Mouse (Mus musculus) intestine, embryonic 15.5 days (tissue): ENCODE measurements around the gene Mrpl53. TPM values are rescaled to one million over a fixed set of nuclear protein-coding genes. Genes with fewer than 3 reads are reported as not detected.

Experiments used
- ATAC-seq: fragments of 200-750 bp; cut with Nextera tagmentation; 2 replicates; pipeline ENCODE4 v1.8.0; 2017; ENCODE audit warnings: moderate TSS enrichment, moderate library complexity
- H3K27ac ChIP-seq: fragments of 300-500 bp; sonication (generic); 2 replicates; pipeline ENCODE4 v1.5.1; 2015; ENCODE audit warnings: mild to moderate bottlenecking, inconsistent platforms
- H3K27me3 ChIP-seq: fragments of 300-500 bp; sonication (generic); replicated peaks from 2 replicates; pipeline ENCODE4 v1.6.1; 2015; ENCODE audit warnings: inconsistent platforms
- H3K36me3 ChIP-seq: fragments of 300-500 bp; sonication (generic); 2 replicates; pipeline ENCODE4 v1.6.1; 2015; ENCODE audit warnings: inconsistent platforms
- H3K4me1 ChIP-seq: fragments of 300-500 bp; sonication (generic); replicated peaks from 2 replicates; pipeline ENCODE4 v1.6.1; 2015; ENCODE audit warnings: inconsistent platforms
- H3K4me2 ChIP-seq: fragments of 300-500 bp; sonication (generic); replicated peaks from 2 replicates; pipeline ENCODE4 v1.6.1; 2015; ENCODE audit warnings: mild to moderate bottlenecking, inconsistent platforms
- H3K4me3 ChIP-seq: fragments of 300-500 bp; sonication (generic); replicated peaks from 2 replicates; pipeline ENCODE4 v1.5.1; 2015; ENCODE audit warnings: inconsistent platforms
- H3K9ac ChIP-seq: fragments of 300-500 bp; sonication (generic); 2 replicates; pipeline ENCODE4 v1.6.1; 2015; ENCODE audit warnings: inconsistent platforms
- H3K9me3 ChIP-seq: fragments of 300-500 bp; sonication (generic); 2 replicates; pipeline ENCODE4 v1.6.1; 2016; ENCODE audit warnings: inconsistent platforms
- WGBS: fragments of 180-500 bp; shearing (Covaris S2); methylation state at CpG from one replicate; pipeline ENCODE4 v1.1.7; 2015; 5-methylcytosine and 5-hydroxymethylcytosine counted together
- polyA plus RNA-seq: library from polyadenylated mRNA; unstranded; fragments of >200 nt; fragmentation: Nextera tagmentation; extraction: Ambion mirVana; gene quantifications from 2 replicates; pipeline ENCODE4 v1.2.1, GENCODE M21; 2015

Mrpl53 gene
- polyA plus RNA-seq, 1 experiment from 2014 or later: 123 TPM

DNA sequence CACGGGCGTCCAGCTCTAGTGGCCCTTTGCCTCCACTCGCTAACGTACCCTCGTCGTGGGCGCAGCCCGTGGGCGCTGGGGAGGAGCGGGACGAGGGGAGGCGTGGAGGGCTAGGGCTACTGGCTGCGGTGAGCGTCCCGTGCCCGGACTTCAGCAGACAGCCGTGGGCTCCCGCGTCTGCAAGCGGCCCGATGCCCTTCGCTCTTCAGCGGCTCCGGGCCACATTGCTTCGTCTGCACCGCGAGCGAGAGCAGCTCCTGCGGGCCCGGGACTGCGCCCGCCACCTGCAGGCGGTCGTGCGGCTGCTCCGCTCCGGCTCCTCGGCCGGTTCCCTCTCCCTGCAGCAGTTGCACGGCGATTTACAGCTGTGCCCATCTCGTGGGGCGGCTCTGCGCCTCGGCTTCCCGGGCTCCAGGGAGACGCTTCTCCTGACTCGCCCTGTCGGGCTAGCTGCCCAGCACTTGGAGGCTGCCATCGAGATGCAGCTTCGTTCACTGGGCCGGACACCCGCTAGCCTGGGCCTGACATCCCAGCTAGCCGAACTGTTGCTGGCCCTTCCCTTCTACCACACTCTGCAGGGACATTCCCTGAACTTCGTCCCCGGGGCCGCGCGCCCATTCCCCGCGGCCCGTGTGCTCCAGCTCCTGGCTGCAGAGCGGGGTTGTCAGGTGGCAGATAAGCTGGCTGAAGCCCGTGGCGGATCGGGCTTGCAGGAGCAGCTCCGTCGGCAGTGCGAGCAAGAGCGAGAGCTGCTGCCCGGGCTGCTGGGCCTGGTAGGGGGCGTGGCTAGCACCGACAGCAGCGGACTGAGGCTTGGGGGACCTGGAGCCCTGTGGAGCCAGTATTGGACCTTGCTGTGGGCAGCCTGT, 6.9 kb upstream of the Mrpl53 start:
- no peaks in the 10 kb centered on the region for H3K36me3 ChIP-seq
- H3K27me3 ChIP-seq: no peaks in the 10 kb centered on the region
- H3K4me3 ChIP-seq: peak overlapping the region; percentile 72
- H3K9me3 ChIP-seq: no peaks in the 10 kb centered on the region
- WGBS: under 1% methylated on average over 74 of the region's 74 CpGs
- peaks cover 16% of the 10 kb centered on the region for H3K4me1 ChIP-seq
- peak overlapping the region; percentile 100 for H3K4me2 ChIP-seq
- peak overlapping the region; percentile 86 for H3K27ac ChIP-seq
- peak overlapping the region; percentile 88 for H3K9ac ChIP-seq
- peak; percentile 89 for ATAC-seq

DNA sequence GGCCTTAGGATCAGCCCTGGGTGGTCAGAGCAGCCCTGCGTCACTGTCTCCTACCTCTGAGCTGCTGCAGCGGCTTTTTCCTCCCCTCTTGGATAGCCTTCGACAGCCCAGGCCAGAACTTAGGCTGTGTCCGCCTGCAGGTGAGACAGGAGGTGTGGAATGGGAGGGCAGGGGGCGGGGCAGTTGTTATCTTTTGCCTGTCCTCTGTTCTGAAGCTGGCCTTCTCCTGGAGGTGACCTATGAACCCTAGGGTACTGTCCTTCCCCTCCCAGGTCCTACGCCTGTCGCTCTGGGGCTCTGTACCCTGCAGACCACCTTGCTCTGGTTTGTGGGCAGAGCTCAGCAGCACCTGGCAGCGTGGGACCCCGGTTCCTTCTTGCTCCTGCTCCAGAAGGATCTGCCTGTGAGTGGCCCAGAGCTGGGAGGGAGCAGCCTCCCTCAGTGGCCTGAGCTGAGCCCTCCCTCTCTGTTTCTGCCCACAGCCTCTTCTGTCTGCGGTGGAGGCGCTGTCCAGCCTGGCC, 5.7 kb upstream of the Mrpl53 start:
- H3K27ac ChIP-seq: peak overlapping the region; percentile 51; the same call in 1 of the 2 replicates
- no peaks in the 10 kb centered on the region for H3K36me3 ChIP-seq
- 42% methylated on average over 11 of the region's 11 CpGs for WGBS
- H3K4me3 ChIP-seq: peak overlapping the region; percentile 72; the same call in 1 of the 2 replicates
- no peaks in the 10 kb centered on the region for H3K27me3 ChIP-seq
- no peaks in the 10 kb centered on the region for H3K9me3 ChIP-seq
- no peak overlapping the region for H3K9ac ChIP-seq
- peak overlapping the region; percentile 100 for H3K4me2 ChIP-seq
- H3K4me1 ChIP-seq: peaks cover 23% of the 10 kb centered on the region
- peak; percentile 16; the same call in 1 of the 2 replicates for ATAC-seq

DNA sequence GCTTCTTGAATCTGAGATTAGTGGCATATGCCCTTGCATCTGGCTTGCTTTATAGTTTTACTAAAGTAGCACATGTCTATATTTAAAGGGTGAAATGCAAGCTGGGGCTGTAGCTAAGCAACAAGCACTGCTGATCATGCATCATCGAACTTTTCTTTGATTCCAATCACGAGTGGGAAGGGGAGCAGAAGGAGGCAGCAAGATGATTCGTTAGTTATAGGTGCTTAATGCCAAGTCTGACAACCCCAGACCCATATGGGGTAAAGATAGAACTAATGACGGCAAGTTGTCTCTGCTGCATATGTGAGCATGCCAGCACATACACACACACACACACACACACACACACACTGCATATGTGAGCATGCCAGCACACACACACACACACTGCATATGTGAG, 4.7 kb upstream of the Mrpl53 start:
- Histone ChIP-seq H3K9ac (no peak overlapping the region), H3K36me3 (no peaks in the 10 kb centered on the region), H3K4me2 (no peak overlapping the region), H3K9me3 (no peaks in the 10 kb centered on the region), H3K27ac (no peak overlapping the region), H3K4me3 (no peak overlapping the region), H3K27me3 (no peaks in the 10 kb centered on the region), H3K4me1 (peaks cover 24% of the 10 kb centered on the region)
- WGBS: 81% methylated on average over 4 of the region's 4 CpGs
- ATAC-seq: no peak

DNA sequence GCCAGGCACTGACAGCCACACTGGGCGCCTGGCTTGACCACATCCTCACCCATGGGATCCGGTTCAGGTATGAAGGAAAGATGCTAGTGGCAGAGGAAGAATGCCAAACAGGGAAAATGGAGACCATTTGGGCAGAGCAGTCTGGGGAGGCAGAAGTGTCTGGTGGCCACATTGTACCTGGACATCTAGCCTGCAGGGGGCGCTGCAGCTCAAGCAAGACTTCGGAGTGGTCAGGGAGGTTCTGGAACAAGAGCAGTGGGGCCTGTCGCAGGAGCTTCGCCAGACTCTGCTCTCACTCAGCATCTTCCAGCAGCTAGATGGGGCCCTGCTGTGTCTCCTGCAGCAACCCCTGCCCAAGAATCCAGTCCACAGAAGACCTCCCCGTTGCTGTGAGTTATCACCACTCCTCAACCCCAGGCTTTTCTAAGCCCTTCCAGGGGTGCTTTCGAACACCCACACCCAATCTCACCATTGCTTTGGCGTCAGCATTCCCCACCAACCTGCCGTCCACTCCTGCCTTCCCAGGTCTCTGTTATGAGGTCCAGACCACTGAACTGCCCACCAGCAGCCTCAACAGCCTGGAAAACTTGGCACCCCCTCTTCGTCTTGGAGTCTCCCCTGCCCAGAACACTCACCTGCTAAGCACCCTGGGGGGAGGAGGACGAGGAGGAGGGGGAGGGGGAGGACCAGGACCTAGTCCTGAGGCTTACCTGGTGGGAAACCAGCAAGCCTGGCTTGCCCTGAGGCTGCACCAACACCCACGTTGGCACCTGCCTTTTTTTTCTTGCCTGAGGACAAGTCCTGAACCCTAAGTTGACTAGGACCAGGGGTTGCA, 1.1 kb upstream of the Mrpl53 start:
- Histone ChIP-seq H3K4me1 (peaks cover 20% of the 10 kb centered on the region), H3K4me3 (peak overlapping the region; percentile 80), H3K27ac (peak overlapping the region; percentile 58; the same call in 1 of the 2 replicates), H3K9ac (no peak overlapping the region; the same call in 1 of the 2 replicates), H3K27me3 (no peaks in the 10 kb centered on the region), H3K9me3 (no peaks in the 10 kb centered on the region), H3K4me2 (peak overlapping the region; percentile 64), H3K36me3 (no peaks in the 10 kb centered on the region)
- WGBS: 36% methylated on average over 13 of the region's 13 CpGs
- ATAC-seq: peak; percentile 29

DNA sequence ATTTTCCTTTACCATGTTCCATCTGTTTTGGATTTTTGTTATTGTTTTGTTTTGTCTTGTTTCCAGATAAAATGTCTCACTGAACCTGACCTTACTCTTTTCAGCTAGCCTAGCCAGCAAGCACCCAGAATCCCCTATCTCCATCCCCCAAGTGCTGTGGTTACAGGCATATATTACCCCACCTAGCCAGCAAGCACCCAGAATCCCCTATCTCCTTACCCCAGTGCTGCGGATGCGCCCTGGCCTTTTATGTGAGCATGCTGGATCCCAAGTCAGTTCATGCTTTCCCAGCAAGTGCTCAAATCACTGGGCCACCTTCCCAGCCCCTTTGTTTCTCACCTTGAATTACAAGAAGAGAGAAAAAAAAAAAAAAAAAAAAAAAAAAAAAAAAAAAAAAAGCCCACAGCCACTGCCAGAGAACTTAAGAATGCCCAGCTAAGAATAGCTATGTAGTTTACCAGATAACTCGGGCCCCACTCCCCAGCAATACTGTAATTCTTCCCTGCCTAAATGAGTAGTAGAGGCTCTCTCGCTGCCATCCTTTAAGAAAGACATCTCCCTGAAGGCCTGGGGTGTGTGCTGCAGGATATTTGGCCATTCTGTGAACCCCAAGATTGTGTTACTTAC, 2.8 kb downstream of the Mrpl53 start:
- no peaks in the 10 kb centered on the region for H3K9me3 ChIP-seq
- H3K4me3 ChIP-seq: no peak overlapping the region
- no peak for ATAC-seq
- H3K36me3 ChIP-seq: no peaks in the 10 kb centered on the region
- WGBS: 83% methylated on average over 4 of the region's 4 CpGs
- H3K27me3 ChIP-seq: no peaks in the 10 kb centered on the region
- no peak overlapping the region for H3K9ac ChIP-seq
- H3K27ac ChIP-seq: no peak overlapping the region
- H3K4me1 ChIP-seq: peaks cover 20% of the 10 kb centered on the region
- no peak overlapping the region for H3K4me2 ChIP-seq

DNA sequence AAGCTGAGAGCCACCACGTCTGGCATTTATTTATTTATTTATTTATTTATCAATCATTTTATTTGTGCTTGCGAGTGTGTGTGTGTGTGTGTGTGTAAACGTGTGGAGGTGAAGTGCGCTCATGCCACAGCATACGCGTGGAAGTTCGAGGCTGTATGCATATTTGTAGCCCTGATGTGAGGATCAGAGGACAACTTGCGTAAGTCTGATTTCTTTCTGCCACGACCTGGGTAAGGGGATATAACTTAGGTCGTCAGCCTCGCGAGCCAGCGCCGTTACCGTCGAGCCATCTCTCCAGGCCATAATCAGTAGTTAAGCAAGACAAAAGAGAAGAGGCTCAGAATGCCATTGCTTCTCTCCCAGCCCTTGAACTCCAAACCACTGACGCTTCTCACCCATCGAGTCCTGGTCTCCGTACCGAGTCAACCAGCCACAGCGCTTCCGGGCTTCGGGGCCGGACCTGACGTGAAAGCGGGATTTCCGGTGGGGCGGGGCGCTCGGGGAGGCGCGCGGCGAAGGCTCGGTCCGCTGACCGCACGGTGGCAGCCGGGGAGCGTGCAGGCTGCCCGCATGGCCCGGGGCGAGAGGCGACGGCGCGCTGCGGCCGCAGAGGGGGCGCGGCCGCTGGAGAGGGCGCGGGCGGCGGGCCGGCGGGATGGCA, 6.3 kb downstream of the Mrpl53 start, which contains the start of gene Mogs:
Gene Mogs, plus strand, starts transcription at position 486 of the 661 bp plus-strand sequence.
- Histone ChIP-seq H3K36me3 (peaks cover 22% of the 10 kb centered on the region), H3K9me3 (no peaks in the 10 kb centered on the region), H3K9ac (peak within 1 kb of the TSS; percentile 95), H3K27ac (peak within 1 kb of the TSS; percentile 80), H3K4me3 (peak within 1 kb of the TSS; percentile 95), H3K27me3 (no peaks in the 10 kb centered on the region), H3K4me2 (peak within 1 kb of the TSS; percentile 89), H3K4me1 (peaks cover 29% of the 10 kb centered on the region)
- 1% methylated on average over 58 of the region's 58 CpGs for WGBS
- peak; percentile 95 for ATAC-seq

DNA sequence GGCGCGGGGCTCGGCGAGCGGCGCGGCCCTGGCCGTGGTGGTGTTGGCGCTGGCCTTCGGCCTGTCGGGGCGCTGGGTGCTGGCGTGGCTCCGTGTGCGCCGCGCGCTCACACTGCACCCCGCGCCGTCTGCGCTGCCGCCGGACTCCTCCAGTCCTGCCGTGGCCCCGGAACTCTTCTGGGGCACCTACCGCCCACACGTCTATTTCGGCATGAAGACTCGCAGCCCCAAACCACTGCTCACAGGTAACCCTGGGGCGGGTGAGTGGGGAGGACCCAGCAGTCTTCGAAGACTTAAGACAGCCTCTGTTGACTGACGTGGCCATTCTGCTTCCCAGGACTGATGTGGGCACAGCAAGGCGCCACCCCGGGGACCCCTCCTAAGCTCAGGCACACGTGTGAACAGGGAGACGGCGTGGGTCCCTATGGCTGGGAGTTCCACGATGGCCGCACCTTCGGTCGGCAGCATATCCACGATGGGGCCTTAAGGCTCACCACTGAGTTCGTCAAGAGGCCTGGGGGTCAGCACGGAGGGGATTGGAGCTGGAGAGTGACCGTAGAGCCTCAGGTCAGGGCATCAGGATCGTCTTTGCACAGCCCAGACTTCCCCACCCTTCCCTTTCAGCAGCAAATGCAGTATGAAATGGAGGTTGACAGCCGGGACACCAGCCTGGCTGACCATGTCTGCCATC, 7.0 kb downstream of the Mrpl53 start:
- H3K4me1 ChIP-seq: peaks cover 33% of the 10 kb centered on the region
- ATAC-seq: peak; percentile 77
- under 1% methylated on average over 47 of the region's 48 CpGs for WGBS

DNA sequence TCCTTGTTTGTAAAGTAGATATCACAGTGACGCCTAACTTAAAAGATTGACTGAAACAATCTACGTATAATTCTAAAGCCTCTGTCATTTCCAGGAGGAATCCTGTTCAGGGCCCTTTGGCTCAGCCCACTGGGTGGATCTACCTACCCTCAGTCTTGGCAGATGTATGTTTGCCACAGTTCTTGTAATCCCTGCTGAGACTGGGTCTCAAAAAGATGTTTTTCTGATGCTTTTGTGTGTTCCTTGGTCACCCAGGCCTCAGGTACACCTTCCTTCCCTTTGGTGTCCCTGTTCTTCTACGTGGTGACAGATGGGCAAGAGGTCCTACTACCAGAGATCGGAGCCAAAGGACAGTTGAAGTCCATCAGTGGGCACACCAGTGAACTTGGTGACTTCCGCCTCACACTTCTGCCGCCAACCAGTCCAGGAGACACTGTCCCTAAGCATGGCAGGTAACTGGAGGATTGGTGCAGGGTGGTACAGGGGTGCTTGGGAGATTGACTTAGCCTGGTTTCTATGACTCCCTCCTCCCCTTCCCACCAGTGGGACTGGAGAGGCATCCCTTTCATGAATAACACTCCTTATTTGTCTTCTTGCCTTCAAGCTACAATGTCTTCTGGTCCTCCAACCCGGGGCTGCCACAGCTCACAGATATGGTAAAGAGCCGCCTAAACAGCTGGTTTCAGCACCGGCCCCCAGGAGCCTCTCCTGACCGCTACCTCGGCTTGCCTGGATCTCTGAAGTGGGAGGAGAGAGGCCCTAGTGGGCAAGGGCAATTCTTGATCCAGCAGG, 7.7 kb downstream of the Mrpl53 start:
- peaks cover 33% of the 10 kb centered on the region for H3K4me1 ChIP-seq
- no peaks in the 10 kb centered on the region for H3K9me3 ChIP-seq
- H3K9ac ChIP-seq: peak overlapping the region; percentile 95
- peak overlapping the region; percentile 95 for H3K4me3 ChIP-seq
- no peak for ATAC-seq
- H3K27me3 ChIP-seq: no peaks in the 10 kb centered on the region
- H3K27ac ChIP-seq: 0 out of 2 replicates have a peak overlapping the region, but pooled peaks have one; percentile 6
- peak overlapping the region; percentile 89 for H3K4me2 ChIP-seq
- WGBS: 71% methylated on average over 11 of the region's 11 CpGs
- peaks cover 22% of the 10 kb centered on the region for H3K36me3 ChIP-seq

More for the DNA sequence above, 7.0 kb downstream of the Mrpl53 start:
- Histone ChIP-seq H3K27ac (peak overlapping the region; percentile 80), H3K9ac (peak overlapping the region; percentile 95), H3K4me3 (peak overlapping the region; percentile 95), H3K4me2 (peak overlapping the region; percentile 89), H3K36me3 (peaks cover 22% of the 10 kb centered on the region), H3K27me3 (no peaks in the 10 kb centered on the region), H3K9me3 (no peaks in the 10 kb centered on the region)

DNA sequence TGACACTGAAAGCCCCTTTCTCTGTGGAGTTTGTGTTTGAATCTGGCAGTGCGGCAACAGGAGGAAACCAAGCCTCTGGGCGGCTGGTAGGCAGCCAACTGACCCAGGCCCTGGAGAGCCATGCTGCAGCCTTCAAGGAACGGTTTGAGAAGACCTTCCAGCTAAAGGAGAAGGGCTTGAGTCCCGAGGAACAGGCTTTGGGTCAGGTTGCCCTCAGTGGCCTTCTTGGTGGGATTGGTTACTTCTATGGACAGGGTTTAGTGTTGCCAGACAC, 8.3 kb downstream of the Mrpl53 start:
- Histone ChIP-seq H3K4me2 (peak overlapping the region; percentile 89; the same call in 1 of the 2 replicates), H3K4me3 (peak overlapping the region; percentile 95; the same call in 1 of the 2 replicates), H3K27ac (0 out of 2 replicates have a peak overlapping the region, but pooled peaks have one; percentile 6), H3K9me3 (no peaks in the 10 kb centered on the region), H3K4me1 (peaks cover 37% of the 10 kb centered on the region), H3K9ac (no peak overlapping the region), H3K27me3 (no peaks in the 10 kb centered on the region), H3K36me3 (peaks cover 22% of the 10 kb centered on the region)
- ATAC-seq: no peak
- 81% methylated on average over 4 of the region's 4 CpGs for WGBS

DNA sequence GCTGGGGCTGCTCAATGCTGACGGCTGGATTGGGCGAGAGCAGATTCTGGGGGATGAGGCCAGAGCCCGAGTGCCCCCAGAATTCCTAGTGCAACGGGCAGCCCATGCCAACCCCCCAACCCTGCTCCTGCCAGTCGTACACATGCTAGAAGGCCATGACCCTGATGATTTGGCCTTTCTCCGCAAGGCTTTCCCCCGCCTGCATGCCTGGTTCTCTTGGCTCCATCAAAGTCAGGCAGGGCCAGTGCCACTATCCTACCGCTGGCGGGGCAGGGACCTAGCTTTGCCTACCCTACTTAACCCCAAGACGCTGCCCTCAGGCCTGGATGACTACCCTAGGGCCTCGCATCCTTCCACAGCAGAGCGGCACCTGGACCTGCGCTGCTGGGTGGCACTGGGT, 8.8 kb downstream of the Mrpl53 start:
- H3K9ac ChIP-seq: no peak overlapping the region
- peaks cover 22% of the 10 kb centered on the region for H3K36me3 ChIP-seq
- peaks cover 43% of the 10 kb centered on the region for H3K4me1 ChIP-seq
- H3K9me3 ChIP-seq: no peaks in the 10 kb centered on the region
- H3K4me3 ChIP-seq: no peak overlapping the region
- no peaks in the 10 kb centered on the region for H3K27me3 ChIP-seq
- no peak for ATAC-seq
- H3K4me2 ChIP-seq: no peak overlapping the region
- H3K27ac ChIP-seq: no peak overlapping the region
- 90% methylated on average over 13 of the region's 13 CpGs for WGBS
